Mouse (Mus musculus) intestine, embryonic 14.5 days (tissue): Measurements from ENCODE around the gene Cep112. TPM values are rescaled to one million over a fixed set of nuclear protein-coding genes. Genes with fewer than 3 reads are reported as not detected.

ENCODE experiments used
- ATAC-seq: fragments of 200-750 bp; cut with Nextera tagmentation; replicated peaks from 2 replicates; pipeline ENCODE4 v1.8.0; 2017; ENCODE audit warnings: low read depth, moderate number of reproducible peaks, moderate TSS enrichment, moderate library complexity; ENCODE audit not compliant: low FRiP score, low TSS enrichment
- DNase-seq: peaks from one replicate; pipeline ENCODE4 v3.0.0-alpha.2; 2018; ENCODE audit warnings: low spot score
- H3K27ac ChIP-seq: fragments of 300-500 bp; sonication (generic); 2 replicates; pipeline ENCODE4 v1.5.1; 2014; ENCODE audit warnings: low read depth, mild to moderate bottlenecking, control low read depth
- H3K27me3 ChIP-seq: fragments of 300-500 bp; sonication (generic); replicated peaks from 2 replicates; pipeline ENCODE4 v1.6.1; 2014; ENCODE audit warnings: low read length, control low read depth; ENCODE audit not compliant: control insufficient read depth, insufficient read depth
- H3K36me3 ChIP-seq: fragments of 300-500 bp; sonication (generic); 2 replicates; pipeline ENCODE4 v1.6.1; 2014; ENCODE audit warnings: low read length, control low read depth; ENCODE audit not compliant: control insufficient read depth, insufficient read depth
- H3K4me1 ChIP-seq: fragments of 300-500 bp; sonication (generic); replicated peaks from 2 replicates; pipeline ENCODE4 v1.6.1; 2014; ENCODE audit warnings: low read length, control low read depth, mixed read lengths; ENCODE audit not compliant: control insufficient read depth, insufficient read depth
- H3K4me2 ChIP-seq: fragments of 300-500 bp; sonication (generic); 2 replicates; pipeline ENCODE4 v1.6.1; 2014; ENCODE audit warnings: low read length
- H3K4me3 ChIP-seq: fragments of 300-500 bp; sonication (generic); 2 replicates; pipeline ENCODE4 v1.5.1; 2014; ENCODE audit warnings: low read depth, low read length, control low read depth, mixed read lengths
- H3K9ac ChIP-seq: fragments of 300-500 bp; sonication (generic); 2 replicates; pipeline ENCODE4 v1.6.1; 2014; ENCODE audit warnings: mild to moderate bottlenecking, low read length
- H3K9me3 ChIP-seq: fragments of 300-500 bp; sonication (generic); 2 replicates; pipeline ENCODE4 v1.6.1; 2016; ENCODE audit warnings: low read length, control low read depth; ENCODE audit not compliant: control insufficient read depth
- WGBS: fragments of 180-500 bp; shearing (Covaris S2); extraction: QIAGEN DNeasy Blood & Tissue Kit; methylation state at CpG from one replicate; pipeline ENCODE4 v1.1.7; 2014; 5-methylcytosine and 5-hydroxymethylcytosine counted together
- polyA plus RNA-seq: library from polyadenylated mRNA; unstranded; fragments of >200 nt; fragmentation: Nextera tagmentation; extraction: Ambion mirVana; gene quantifications from 2 replicates; pipeline ENCODE4 v1.2.1, GENCODE M21; 2014

Gene Cep112
- polyA plus RNA-seq, 1 experiment from 2014 or later: 16.1 TPM

DNA sequence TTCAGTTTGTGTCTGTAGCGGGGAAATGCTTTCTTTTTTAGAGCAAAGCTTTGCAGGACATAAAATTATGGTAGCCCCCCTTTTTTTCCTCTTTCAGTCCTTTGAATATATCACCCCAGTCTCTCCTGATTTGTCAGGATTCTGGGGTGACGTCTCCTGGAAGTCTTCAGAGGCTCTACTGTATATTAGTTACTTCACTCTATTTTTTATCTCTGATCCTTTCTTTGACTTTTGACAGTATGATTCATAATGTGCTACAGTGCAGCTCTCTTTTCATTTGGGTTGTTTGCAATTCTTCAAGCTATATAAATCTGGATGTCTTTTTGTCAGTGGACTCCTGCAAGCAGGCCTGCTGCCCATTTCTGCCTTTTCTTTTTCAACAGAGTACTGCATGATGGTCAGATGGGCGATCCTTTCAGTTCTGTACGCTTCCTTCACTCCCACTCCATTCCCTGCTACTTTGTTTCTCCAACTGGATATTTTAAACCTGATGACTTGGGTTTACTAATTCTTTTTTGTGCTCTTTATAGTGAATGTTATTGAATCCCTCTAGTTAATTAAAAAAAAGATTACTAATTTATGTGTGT, 39.8 kb downstream of the Cep112 start:
- Histone ChIP-seq H3K4me2 (no peak overlapping the region), H3K4me1 (no peaks in the 10 kb centered on the region), H3K9ac (no peak overlapping the region), H3K4me3 (no peak overlapping the region), H3K9me3 (no peaks in the 10 kb centered on the region), H3K27me3 (no peaks in the 10 kb centered on the region), H3K36me3 (peaks cover 7% of the 10 kb centered on the region; the same call in 1 of the 2 replicates), H3K27ac (no peak overlapping the region)
- no peak for ATAC-seq
- DNase-seq: no peak
- 42% methylated on average over 4 of the region's 4 CpGs for WGBS

DNA sequence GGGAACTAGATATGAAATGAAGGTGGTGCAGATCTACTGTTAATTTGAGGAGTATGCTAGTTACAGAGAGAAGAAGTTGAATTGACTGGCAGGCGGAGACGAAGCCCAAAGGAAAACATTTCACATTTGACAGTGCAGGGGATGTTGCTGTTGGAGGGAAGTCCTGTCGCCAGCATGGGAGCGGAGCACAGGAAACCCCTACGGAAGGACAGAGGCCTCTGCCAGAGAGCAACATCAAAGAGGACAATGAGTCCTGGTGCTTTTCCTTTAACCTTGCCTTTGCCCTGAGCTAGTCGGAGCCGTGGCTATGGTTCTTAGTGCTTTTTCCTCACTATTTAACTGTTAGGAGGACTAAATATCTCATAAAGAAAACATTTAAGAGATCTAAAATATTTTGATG, 50.7 kb downstream of the Cep112 start:
- no peaks in the 10 kb centered on the region for H3K4me1 ChIP-seq
- DNase-seq: no peak
- H3K4me3 ChIP-seq: no peak overlapping the region
- 68% methylated on average over 7 of the region's 7 CpGs for WGBS
- H3K4me2 ChIP-seq: no peak overlapping the region
- no peaks in the 10 kb centered on the region for H3K9me3 ChIP-seq
- no peak overlapping the region for H3K27ac ChIP-seq
- no peak overlapping the region for H3K9ac ChIP-seq
- H3K36me3 ChIP-seq: no peaks in the 10 kb centered on the region
- no peak for ATAC-seq
- no peaks in the 10 kb centered on the region for H3K27me3 ChIP-seq

DNA sequence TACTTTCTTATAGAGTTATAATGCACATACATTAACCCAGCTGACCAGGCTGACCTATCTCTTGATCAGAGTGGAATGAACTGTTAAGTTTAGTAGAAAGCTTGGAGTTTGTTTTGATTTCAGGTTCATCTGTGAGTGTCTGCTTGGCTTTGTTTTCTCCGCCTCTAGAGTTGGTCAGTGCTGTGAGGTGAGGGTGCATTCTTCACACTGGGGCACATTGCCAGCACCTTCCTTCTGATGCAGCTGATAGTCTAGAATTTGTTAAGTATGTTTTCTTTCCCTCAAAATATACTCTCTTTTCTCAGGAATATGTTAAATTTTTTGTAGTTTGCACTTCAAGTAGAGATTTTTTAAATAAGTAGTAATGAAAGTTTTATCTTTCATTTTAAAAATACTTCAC, 51.2 kb downstream of the Cep112 start:
- Histone ChIP-seq H3K9me3 (no peaks in the 10 kb centered on the region), H3K27ac (no peak overlapping the region), H3K9ac (no peak overlapping the region), H3K4me3 (no peak overlapping the region), H3K27me3 (no peaks in the 10 kb centered on the region), H3K4me1 (no peaks in the 10 kb centered on the region), H3K36me3 (no peaks in the 10 kb centered on the region), H3K4me2 (no peak overlapping the region)
- DNase-seq (no peak), ATAC-seq (no peak)
- WGBS: 58% methylated on average over 1 of the region's 1 CpGs

DNA sequence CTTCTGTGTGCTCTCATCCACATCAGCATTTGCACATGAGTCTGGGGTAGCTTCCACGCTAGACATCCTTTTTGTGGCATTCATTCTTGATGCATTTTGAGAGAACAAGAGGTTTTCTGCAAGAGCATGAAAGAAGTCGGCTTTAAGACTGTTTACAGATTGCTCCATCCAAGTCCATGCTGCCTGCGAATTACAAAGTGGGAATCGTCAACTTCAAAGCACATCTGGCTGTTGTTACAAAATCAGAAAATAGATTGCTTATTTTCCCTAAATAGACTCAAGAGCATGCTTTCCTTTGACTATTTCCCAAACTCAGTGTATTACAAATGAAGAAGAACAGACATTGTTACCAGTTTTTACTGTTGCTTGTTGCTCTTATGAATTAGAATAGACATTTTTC, 59.0 kb downstream of the Cep112 start:
- Histone ChIP-seq H3K4me2 (no peak overlapping the region), H3K27me3 (no peaks in the 10 kb centered on the region), H3K27ac (no peak overlapping the region), H3K9me3 (no peaks in the 10 kb centered on the region), H3K36me3 (no peaks in the 10 kb centered on the region), H3K9ac (no peak overlapping the region), H3K4me1 (no peaks in the 10 kb centered on the region), H3K4me3 (no peak overlapping the region)
- ATAC-seq: no peak
- 58% methylated on average over 4 of the region's 4 CpGs for WGBS
- no peak for DNase-seq

DNA sequence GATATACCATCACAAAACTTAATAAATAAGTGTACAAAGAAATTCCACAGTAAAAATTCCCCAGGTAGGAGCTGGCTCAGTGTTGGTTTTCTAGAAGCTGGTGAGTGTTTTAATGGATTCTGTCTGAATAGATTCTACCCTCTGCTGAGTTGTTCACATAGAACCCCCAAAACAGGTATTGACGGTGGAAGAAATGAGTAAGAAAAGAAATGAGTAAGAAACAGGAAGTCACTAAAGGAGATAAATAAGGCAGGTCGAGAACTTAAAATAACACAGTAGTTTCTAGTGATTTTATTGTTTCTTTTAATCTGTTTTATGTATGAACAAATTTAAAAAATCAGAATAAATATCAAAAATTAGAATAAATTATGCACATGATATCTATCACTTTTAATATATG, 63.3 kb downstream of the Cep112 start:
- Histone ChIP-seq H3K9ac (no peak overlapping the region), H3K27me3 (no peaks in the 10 kb centered on the region), H3K4me2 (no peak overlapping the region), H3K9me3 (no peaks in the 10 kb centered on the region), H3K36me3 (no peaks in the 10 kb centered on the region), H3K4me3 (no peak overlapping the region), H3K27ac (no peak overlapping the region), H3K4me1 (no peaks in the 10 kb centered on the region)
- DNase-seq (no peak), ATAC-seq (no peak)
- 84% methylated on average over 2 of the region's 2 CpGs for WGBS

DNA sequence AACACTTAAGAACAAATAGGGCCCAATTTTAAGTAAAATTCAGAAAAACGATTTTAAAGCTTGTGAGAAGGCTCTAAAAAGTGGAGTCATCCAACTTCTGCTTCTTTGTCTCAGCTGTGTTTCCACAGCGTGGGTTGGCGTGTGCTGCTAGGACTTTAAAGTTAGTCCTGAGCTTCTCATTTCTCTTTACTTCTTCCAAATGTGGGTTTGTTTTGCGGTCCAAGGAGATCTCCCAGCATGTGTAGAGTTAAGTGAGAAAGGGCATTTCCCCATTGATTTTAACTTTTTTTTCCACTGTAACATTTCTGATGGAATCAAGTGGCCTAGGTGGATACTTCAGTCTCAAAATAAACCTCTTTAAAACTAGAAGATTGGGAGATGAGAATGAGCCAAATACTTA, 64.9 kb downstream of the Cep112 start:
- WGBS: 91% methylated on average over 4 of the region's 4 CpGs
- H3K27ac ChIP-seq: no peak overlapping the region
- no peak overlapping the region for H3K4me3 ChIP-seq
- H3K9ac ChIP-seq: no peak overlapping the region
- H3K27me3 ChIP-seq: no peaks in the 10 kb centered on the region
- no peak overlapping the region for H3K4me2 ChIP-seq
- no peaks in the 10 kb centered on the region for H3K36me3 ChIP-seq
- H3K9me3 ChIP-seq: no peaks in the 10 kb centered on the region
- ATAC-seq: no peak
- DNase-seq: no peak
- no peaks in the 10 kb centered on the region for H3K4me1 ChIP-seq

DNA sequence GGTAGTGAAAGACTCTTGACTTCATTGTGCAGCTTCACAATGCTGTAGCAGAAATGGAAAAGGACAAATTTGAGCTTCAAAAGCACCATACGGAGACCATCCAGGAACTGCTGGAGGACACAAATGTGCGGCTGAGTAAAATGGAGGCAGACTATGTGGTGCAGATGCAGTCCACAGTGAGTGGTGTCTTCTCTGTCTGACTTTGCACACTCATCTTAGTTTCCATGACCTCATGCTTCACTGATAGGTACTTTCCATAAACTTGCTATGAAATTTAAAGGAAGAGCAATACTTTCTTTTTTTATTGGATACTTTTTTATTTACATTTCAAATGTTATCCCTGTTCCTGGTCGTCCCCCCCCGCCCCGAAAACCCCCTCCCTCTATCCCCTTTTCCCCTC, 83.2 kb downstream of the Cep112 start:
- Histone ChIP-seq H3K9me3 (no peaks in the 10 kb centered on the region), H3K9ac (no peak overlapping the region), H3K27ac (no peak overlapping the region), H3K27me3 (no peaks in the 10 kb centered on the region), H3K4me3 (no peak overlapping the region), H3K4me2 (no peak overlapping the region), H3K36me3 (0 out of 2 replicates have a peak, but pooled peaks cover 2% of the 10 kb centered on the region), H3K4me1 (no peaks in the 10 kb centered on the region)
- no peak for ATAC-seq
- no peak for DNase-seq
- 86% methylated on average over 5 of the region's 5 CpGs for WGBS

DNA sequence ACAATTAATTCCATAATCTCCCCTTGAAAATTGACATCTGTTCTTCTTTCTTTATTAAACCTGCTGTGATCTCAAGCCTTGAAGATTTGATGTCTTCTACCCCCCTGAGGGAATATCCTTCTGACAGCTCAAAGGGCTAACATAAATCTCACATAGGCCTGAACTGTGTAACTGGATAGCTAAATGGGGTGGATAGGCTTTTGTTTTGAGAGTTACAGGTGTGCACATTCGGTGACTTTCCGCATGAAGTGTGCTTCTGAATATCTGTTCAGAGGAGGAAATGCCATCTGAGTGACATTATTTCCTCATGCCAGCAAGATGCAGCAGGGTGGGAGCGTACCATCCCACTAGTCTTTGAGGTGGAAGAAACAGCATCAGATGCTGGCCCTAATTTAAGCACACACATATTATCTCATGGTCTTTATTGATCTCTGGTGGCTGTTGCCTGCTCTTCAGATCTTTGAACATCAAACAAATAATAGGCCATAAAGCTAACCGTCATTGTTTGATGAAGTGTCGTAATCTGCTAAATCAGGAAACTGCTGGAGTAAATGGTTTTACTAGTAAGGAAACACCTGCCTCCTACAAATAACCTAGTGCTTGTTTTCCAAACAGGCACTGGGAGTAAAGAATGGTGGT, 102.9 kb downstream of the Cep112 start:
- DNase-seq: no peak
- no peaks in the 10 kb centered on the region for H3K27me3 ChIP-seq
- H3K9me3 ChIP-seq: no peaks in the 10 kb centered on the region
- no peak overlapping the region for H3K4me2 ChIP-seq
- ATAC-seq: peak; percentile 58; the same call in 1 of the 2 replicates
- no peaks in the 10 kb centered on the region; the same call in 1 of the 2 replicates for H3K36me3 ChIP-seq
- peaks cover 2% of the 10 kb centered on the region; the same call in 1 of the 2 replicates for H3K4me1 ChIP-seq
- H3K4me3 ChIP-seq: no peak overlapping the region
- 43% methylated on average over 5 of the region's 5 CpGs for WGBS
- no peak overlapping the region for H3K9ac ChIP-seq
- no peak overlapping the region for H3K27ac ChIP-seq

DNA sequence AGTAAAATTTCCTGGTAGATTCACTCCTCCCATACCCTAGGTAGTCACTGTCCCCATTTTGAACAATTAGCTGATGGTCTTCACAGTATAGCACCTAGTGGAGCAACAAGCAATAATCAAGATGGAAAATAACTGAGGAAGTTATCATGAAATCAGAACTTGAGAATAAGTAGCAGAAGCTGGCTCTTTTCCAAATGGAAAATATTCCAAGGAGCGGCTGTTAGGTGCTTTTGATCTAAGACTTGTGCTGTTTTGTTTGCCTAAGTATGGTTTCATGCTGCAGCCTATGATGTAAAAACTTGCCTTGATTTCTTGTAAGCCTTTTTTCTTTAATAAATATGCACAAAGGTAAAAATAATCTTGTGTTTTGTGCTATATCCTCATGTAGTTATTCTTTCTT, 107.9 kb downstream of the Cep112 start:
- no peak overlapping the region for H3K4me3 ChIP-seq
- no peak overlapping the region for H3K4me2 ChIP-seq
- no peaks in the 10 kb centered on the region for H3K9me3 ChIP-seq
- WGBS: 53% methylated on average over 1 of the region's 1 CpGs
- no peak for DNase-seq
- H3K9ac ChIP-seq: no peak overlapping the region
- no peaks in the 10 kb centered on the region; the same call in 1 of the 2 replicates for H3K36me3 ChIP-seq
- ATAC-seq: no peak
- H3K4me1 ChIP-seq: no peaks in the 10 kb centered on the region
- no peak overlapping the region for H3K27ac ChIP-seq
- H3K27me3 ChIP-seq: no peaks in the 10 kb centered on the region
